Mouse (Mus musculus) monocyte, adult 5-6 weeks (primary cell): ENCODE results near the gene Sstr1. TPM values are rescaled to one million over a fixed set of nuclear protein-coding genes. Genes with fewer than 3 reads are reported as not detected.

Source experiments
- ATAC-seq: fragments of 153-309, 156-312 bp; replicated peaks from 2 replicates; pipeline ENCODE4 v1.8.0; 2017; ENCODE audit warnings: mild to moderate bottlenecking; ENCODE audit not compliant: low TSS enrichment, insufficient number of reproducible peaks, severe bottlenecking, poor library complexity, low FRiP score
- total RNA-seq: library from RNA; stranded (forward); fragments of 200-1000, 200-491, 200-594 nt; gene quantifications from 3 replicates; pipeline ENCODE4 v1.2.3, GENCODE M21; 2017

Gene Sstr1
- total RNA-seq: not detected in 3 replicates

GRCm38 (mm10) chr12:58211163-58212071 is at the start of gene Sstr1:
Gene Sstr1, plus strand, starts transcription at chr12:58211772.
- no peak for ATAC-seq

- no peak for ATAC-seq
Measured at GRCm38 (mm10) chr12:58198810-58199209, 12.8 kb upstream of the Sstr1 start.

- no peak for ATAC-seq
Measured at GRCm38 (mm10) chr12:58201190-58201589, 10.4 kb upstream of the Sstr1 start.

GRCm38 (mm10) chr12:58207956-58208355 is 3.6 kb upstream of the Sstr1 start:
- ATAC-seq: no peak

- no peak for ATAC-seq
Measured at GRCm38 (mm10) chr12:58212261-58212923, 820 bp downstream of the Sstr1 start.

GRCm38 (mm10) chr12:58212924-58213450 is 1.4 kb downstream of the Sstr1 start:
- ATAC-seq: no peak

GRCm38 (mm10) chr12:58213451-58214288 is 2.1 kb downstream of the Sstr1 start:
- ATAC-seq: no peak

- ATAC-seq: no peak
Measured at GRCm38 (mm10) chr12:58214289-58215136, 2.9 kb downstream of the Sstr1 start.

- ATAC-seq: no peak
Measured at GRCm38 (mm10) chr12:58216218-58216617, 4.6 kb downstream of the Sstr1 start.

GRCm38 (mm10) chr12:58219078-58219477 is 7.5 kb downstream of the Sstr1 start:
- ATAC-seq: no peak

GRCm38 (mm10) chr12:58225644-58226043 is 14.1 kb downstream of the Sstr1 start:
- ATAC-seq: no peak

- no peak for ATAC-seq
Measured at GRCm38 (mm10) chr12:58232489-58232888, 20.9 kb downstream of the Sstr1 start.

- no peak for ATAC-seq
Measured at GRCm38 (mm10) chr12:58251901-58252300, 40.3 kb downstream of the Sstr1 start.

Other genes with a start within 250 kb of the Sstr1 start
- gene Clec14a, start 57.5 kb downstream of the Sstr1 start, total RNA-seq: not detected in 3 replicates